In the genomic region with DNA sequence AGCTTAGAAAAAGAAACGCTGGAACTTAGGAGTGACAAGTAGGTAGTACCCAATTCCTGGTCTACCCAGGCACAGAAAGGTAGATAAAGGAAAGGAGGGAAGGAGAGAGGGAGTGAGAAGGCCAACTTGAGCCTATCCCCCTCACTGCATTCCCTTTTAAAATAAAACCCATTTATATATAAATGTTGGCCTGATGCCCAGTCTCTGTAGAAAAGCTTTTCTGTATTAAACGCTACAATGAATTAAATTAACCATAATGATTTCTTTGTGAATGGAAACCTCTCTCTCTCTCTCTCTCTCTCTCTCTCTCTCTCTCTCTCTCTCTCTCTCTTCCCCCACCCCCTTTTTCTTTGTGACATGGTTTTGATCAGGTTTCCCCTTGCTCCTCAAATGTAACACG, we compare ENCODE assay signal across 15 mouse cellular contexts.
"Had no signal": no experiment of that assay in that cellular context is flagged by ENCODE, and none has a peak within 500 bp of the region (broad histone marks: within the 10 kb centered on the region; RNA-seq: fewer than 3 reads in every experiment).

No protein-coding gene starts in this region.

- H3K4me2 ChIP-seq: liver, embryonic 13.5 days; midbrain, embryonic 11.5 days; neural tube, embryonic 12.5 days; neural tube, embryonic 15.5 days had no signal

- H3K36me3 ChIP-seq: liver, embryonic 13.5 days; neural tube, embryonic 12.5 days; neural tube, embryonic 15.5 days had no signal

- H3K4me3 ChIP-seq: liver, embryonic 13.5 days; megakaryocyte, embryonic 14.5 days; neural tube, embryonic 12.5 days; neural tube, embryonic 15.5 days had no signal

- ATAC-seq: intestine, postnatal 0 days; lung, postnatal 0 days had no signal

- H3K9ac ChIP-seq: liver, embryonic 13.5 days; neural tube, embryonic 12.5 days; neural tube, embryonic 15.5 days had no signal

- H3K9me3 ChIP-seq: liver, embryonic 13.5 days; megakaryocyte, embryonic 14.5 days; neural tube, embryonic 12.5 days; neural tube, embryonic 15.5 days had no signal

- DNase-seq: kidney, adult 2 months; kidney, postnatal 25 days; left cerebral cortex, postnatal 4 days; liver, embryonic 13.5 days; lung, adult 2 months; midbrain, embryonic 14.5 days; thymus, adult 18-20 months; thymus, postnatal 36 days had no signal

- H3K27ac ChIP-seq: kidney, postnatal 0 days; liver, embryonic 13.5 days; neural tube, embryonic 12.5 days; neural tube, embryonic 15.5 days had no signal

- H3K4me1 ChIP-seq: liver, embryonic 13.5 days; megakaryocyte, embryonic 14.5 days; neural tube, embryonic 15.5 days had no signal
